In genomic region chr15:95963124-95963482, GRCm38 (mm10) we compare ENCODE assay signal across 14 mouse cellular contexts.
A peak's percentile ranks its signal among the peaks of the same experiment; 100 is the strongest.
DNase-seq lines count a peak whose midpoint lies in the region; ATAC-seq and TF ChIP-seq lines count a peak whose summit lies in the region.
"Had no signal": no experiment of that assay in that cellular context is flagged by ENCODE, and none has a peak within 500 bp of the region (broad histone marks: within the 10 kb centered on the region; RNA-seq: fewer than 3 reads in every experiment).

No protein-coding gene starts in this region.

- no peaks in the 10 kb centered on the region for H3K9me3 ChIP-seq in lung, postnatal 0 days (ENCODE audit: low read length)
- no peaks in the 10 kb centered on the region for H3K9me3 ChIP-seq in limb, embryonic 15.5 days
- H3K9me3 ChIP-seq in intestine, embryonic 15.5 days, result no peaks in the 10 kb centered on the region

- H3K36me3 ChIP-seq in lung, postnatal 0 days (ENCODE audit: insufficient read depth, low read length), result peaks cover 19% of the 10 kb centered on the region; the same call in 1 of the 2 replicates
- H3K36me3 ChIP-seq in limb, embryonic 15.5 days, result peaks cover 37% of the 10 kb centered on the region
- peaks cover 3% of the 10 kb centered on the region for H3K36me3 ChIP-seq in spleen, adult 2 months (ENCODE audit: control insufficient read depth, insufficient read depth, low read length)
- peaks cover 16% of the 10 kb centered on the region for H3K36me3 ChIP-seq in intestine, embryonic 15.5 days

- ATAC-seq in lung, postnatal 0 days, result no peak
- no peak for ATAC-seq in limb, embryonic 15.5 days (ENCODE audit: insufficient number of reproducible peaks, low FRiP score, low TSS enrichment, low read depth)
- ATAC-seq in intestine, embryonic 15.5 days, result no peak

- no peak overlapping the region for H3K27ac ChIP-seq in lung, postnatal 0 days (ENCODE audit: low read length)
- peak overlapping the region; percentile 9; the same call in 1 of the 2 replicates for H3K27ac ChIP-seq in limb, embryonic 15.5 days
- H3K27ac ChIP-seq in spleen, adult 2 months (ENCODE audit: insufficient read depth, low read length), result peak overlapping the region; percentile 93
- no peak overlapping the region for H3K27ac ChIP-seq in intestine, embryonic 15.5 days

- H3K27me3 ChIP-seq in lung, postnatal 0 days (replicated peaks; ENCODE audit: insufficient read depth, low read length), result no peaks in the 10 kb centered on the region
- no peaks in the 10 kb centered on the region for H3K27me3 ChIP-seq in limb, embryonic 15.5 days
- no peaks in the 10 kb centered on the region for H3K27me3 ChIP-seq in spleen, adult 2 months (ENCODE audit: control insufficient read depth, insufficient read depth, low read length)
- no peaks in the 10 kb centered on the region for H3K27me3 ChIP-seq in intestine, embryonic 15.5 days (replicated peaks)

- no peaks in the 10 kb centered on the region for H3K4me1 ChIP-seq in lung, postnatal 0 days (ENCODE audit: insufficient read depth, low read depth, low read length)
- H3K4me1 ChIP-seq in limb, embryonic 15.5 days, result peaks cover 6% of the 10 kb centered on the region; the same call in 1 of the 2 replicates
- peaks cover 16% of the 10 kb centered on the region; the same call in 1 of the 2 replicates for H3K4me1 ChIP-seq in spleen, adult 2 months (ENCODE audit: control insufficient read depth, insufficient read depth, insufficient read length)
- no peaks in the 10 kb centered on the region for H3K4me1 ChIP-seq in intestine, embryonic 15.5 days (replicated peaks)

- 79% methylated on average over 10 of the region's 10 CpGs for WGBS in lung, postnatal 0 days
- WGBS in limb, embryonic 15.5 days, result 61% methylated on average over 10 of the region's 10 CpGs
- 49% methylated on average over 10 of the region's 10 CpGs for WGBS in spleen, adult 2 months
- 79% methylated on average over 10 of the region's 10 CpGs for WGBS in intestine, embryonic 15.5 days

- no peak overlapping the region for H3K9ac ChIP-seq in lung, postnatal 0 days (replicated peaks; ENCODE audit: low read depth)
- H3K9ac ChIP-seq in limb, embryonic 15.5 days, result no peak overlapping the region
- no peak overlapping the region for H3K9ac ChIP-seq in intestine, embryonic 15.5 days

- no peak for TF ChIP-seq EP300 in lung, postnatal 0 days (IDR thresholded peaks at IDR 0.05)

- no peak overlapping the region for H3K4me3 ChIP-seq in lung, postnatal 0 days (ENCODE audit: low read depth, low read length)
- no peak overlapping the region for H3K4me3 ChIP-seq in limb, embryonic 15.5 days
- H3K4me3 ChIP-seq in spleen, adult 2 months (ENCODE audit: extremely low read depth, insufficient read depth, insufficient read length), result no peak overlapping the region
- no peak overlapping the region for H3K4me3 ChIP-seq in intestine, embryonic 15.5 days (replicated peaks)

- H3K4me2 ChIP-seq in lung, postnatal 0 days (replicated peaks; ENCODE audit: low read depth, low read length), result no peak overlapping the region
- H3K4me2 ChIP-seq in limb, embryonic 15.5 days, result no peak overlapping the region
- no peak overlapping the region for H3K4me2 ChIP-seq in intestine, embryonic 15.5 days (replicated peaks)

- no peak for TF ChIP-seq CTCF in lung, postnatal 0 days (IDR thresholded peaks at IDR 0.05)
- no peak for TF ChIP-seq CTCF in spleen, adult 2 months (IDR thresholded peaks at IDR 0.05; ENCODE audit: extremely low read depth, insufficient read depth, insufficient read length, insufficient replicate concordance)

- peak; percentile 29 to 41 for DNase-seq in cerebellum, postnatal 14 days
- DNase-seq in cerebellum, postnatal 25 days, result no peak
- DNase-seq in lung, postnatal 25 days (ENCODE audit: low spot score), result peak; percentile 12
- DNase-seq in lung, postnatal 0 days (ENCODE audit: low spot score), result no peak
- peak; percentile 67 to 79 for DNase-seq in spleen, adult 2 months (ENCODE audit: low read depth in 1 of 2, low spot score in 2 of 2)
- no peak for DNase-seq in ovary, adult 18-20 months (ENCODE audit: low spot score)
- DNase-seq: adrenal gland, adult 8-10 months; cerebellum, adult 18-20 months; gastrocnemius, postnatal 10 days; heart, postnatal 4 days; lung, postnatal 4 days; thymus, postnatal 4 days had no signal

- no peak for TF ChIP-seq POLR2A in spleen, adult 2 months (IDR thresholded peaks at IDR 0.05; ENCODE audit: low read depth, low read length)

Comparison
In these comparisons a context has a peak if more than half of its experiments do, and no peak if none do; other contexts are left out.
1. DNase-seq: peak in cerebellum, postnatal 14 days (2 of 2), lung, postnatal 25 days (single experiment) and spleen, adult 2 months (2 of 2); none in cerebellum, postnatal 25 days (0 of 2), lung, postnatal 0 days (single experiment) and ovary, adult 18-20 months (single experiment).
2. H3K27ac ChIP-seq: peak in limb, embryonic 15.5 days (single experiment) and spleen, adult 2 months (single experiment); none in lung, postnatal 0 days (single experiment) and intestine, embryonic 15.5 days (single experiment).